Mouse (Mus musculus): ENCODE measurements around the gene Gm26566. TPM values are rescaled to one million over a fixed set of nuclear protein-coding genes. Genes with fewer than 3 reads are reported as not detected.

The Gm26566 gene
- polyA plus RNA-seq, 1 experiment: 1.1 TPM

DNA sequence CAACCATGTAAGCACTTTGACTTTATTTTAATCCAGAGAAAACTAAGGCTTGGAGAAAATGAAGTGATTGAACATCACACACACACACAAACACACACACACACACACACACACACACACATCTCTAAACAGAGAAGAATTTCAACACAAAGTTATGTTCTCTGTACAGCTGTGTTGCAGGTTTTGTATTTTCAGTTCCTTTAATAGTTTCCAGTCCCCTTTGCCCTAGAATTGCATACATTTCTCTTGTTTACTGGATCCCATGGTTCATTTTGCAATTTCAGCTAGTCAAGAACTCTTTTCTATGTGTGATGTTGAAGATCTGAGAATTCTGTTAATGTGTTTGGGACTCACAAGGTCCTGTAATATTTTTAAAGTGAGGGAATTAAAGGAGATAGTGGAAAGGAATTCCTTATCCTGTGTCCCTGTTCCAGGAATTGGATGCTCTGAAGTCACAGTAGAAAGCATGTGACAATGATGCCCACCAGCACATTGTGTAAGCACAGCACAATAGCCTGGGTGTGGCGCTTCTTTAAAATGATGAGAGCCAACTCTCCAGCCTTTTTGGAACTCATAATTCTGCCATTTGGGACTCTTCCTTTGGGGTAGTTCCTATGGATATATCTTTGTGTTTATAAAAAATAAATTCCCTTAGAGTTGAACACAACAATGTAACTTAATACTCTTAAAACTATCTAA is 14.3 kb upstream of the Gm26566 start:
- Histone ChIP-seq H3K27me3 (ENCODE audit: control insufficient read depth, insufficient read depth, low read length) (no peaks in the 10 kb centered on the region), H3K36me3 (ENCODE audit: control insufficient read depth, insufficient read depth, low read length) (no peaks in the 10 kb centered on the region), H3K4me1 (ENCODE audit: control insufficient read depth, insufficient read depth, low read length) (no peaks in the 10 kb centered on the region), H3K4me3 (ENCODE audit: control insufficient read depth, low read depth, low read length) (no peak overlapping the region), H3K27ac (ENCODE audit: control insufficient read depth, insufficient read depth, low read depth, low read length) (no peak overlapping the region)
- TF ChIP-seq CTCF (IDR thresholded peaks at IDR 0.05; ENCODE audit: control insufficient read depth, insufficient read depth, insufficient replicate concordance, low read depth, low read length) (no peak), POLR2A (IDR thresholded peaks at IDR 0.05; ENCODE audit: control insufficient read depth, low read depth, low read length) (no peak)

DNA sequence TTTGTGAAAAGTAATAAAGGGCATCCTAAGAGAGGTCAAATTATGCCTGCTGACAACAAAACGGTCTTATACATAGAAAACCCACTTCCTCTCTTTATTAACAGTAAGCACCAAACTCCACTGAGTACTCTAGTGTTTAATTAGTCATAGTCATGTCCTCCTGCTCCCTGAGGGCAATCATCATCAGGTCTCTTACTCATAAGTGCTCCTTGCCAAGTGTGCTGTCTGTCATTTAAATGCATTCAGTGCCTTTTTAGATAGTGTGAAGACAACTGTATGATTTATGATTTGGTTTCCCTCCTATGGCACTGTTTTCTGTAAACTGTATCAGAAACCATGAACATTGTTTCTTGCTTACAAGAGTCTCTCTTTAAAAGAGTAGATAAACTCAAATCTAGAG is 7.3 kb upstream of the Gm26566 start:
- Histone ChIP-seq H3K27ac (ENCODE audit: control insufficient read depth, insufficient read depth, low read depth, low read length) (no peak overlapping the region), H3K36me3 (ENCODE audit: control insufficient read depth, insufficient read depth, low read length) (no peaks in the 10 kb centered on the region), H3K4me1 (ENCODE audit: control insufficient read depth, insufficient read depth, low read length) (no peaks in the 10 kb centered on the region), H3K27me3 (ENCODE audit: control insufficient read depth, insufficient read depth, low read length) (no peaks in the 10 kb centered on the region), H3K4me3 (ENCODE audit: control insufficient read depth, low read depth, low read length) (no peak overlapping the region)
- TF ChIP-seq CTCF (IDR thresholded peaks at IDR 0.05; ENCODE audit: control insufficient read depth, insufficient read depth, insufficient replicate concordance, low read depth, low read length): no peak
- TF ChIP-seq POLR2A (IDR thresholded peaks at IDR 0.05; ENCODE audit: control insufficient read depth, low read depth, low read length): no peak

GRCm38 (mm10) chr4:88715059-88715458 is 6.5 kb upstream of the Gm26566 start:
- Histone ChIP-seq H3K27me3 (ENCODE audit: control insufficient read depth, insufficient read depth, low read length) (no peaks in the 10 kb centered on the region), H3K4me3 (ENCODE audit: control insufficient read depth, low read depth, low read length) (no peak overlapping the region), H3K4me1 (ENCODE audit: control insufficient read depth, insufficient read depth, low read length) (no peaks in the 10 kb centered on the region), H3K36me3 (ENCODE audit: control insufficient read depth, insufficient read depth, low read length) (no peaks in the 10 kb centered on the region), H3K27ac (ENCODE audit: control insufficient read depth, insufficient read depth, low read depth, low read length) (no peak overlapping the region)
- TF ChIP-seq CTCF (IDR thresholded peaks at IDR 0.05; ENCODE audit: control insufficient read depth, insufficient read depth, insufficient replicate concordance, low read depth, low read length) (no peak), POLR2A (IDR thresholded peaks at IDR 0.05; ENCODE audit: control insufficient read depth, low read depth, low read length) (no peak)

- peaks cover 8% of the 10 kb centered on the region for H3K4me1 ChIP-seq (ENCODE audit: control insufficient read depth, insufficient read depth, low read length)
- TF ChIP-seq CTCF (IDR thresholded peaks at IDR 0.05; ENCODE audit: control insufficient read depth, insufficient read depth, insufficient replicate concordance, low read depth, low read length) (no peak), POLR2A (IDR thresholded peaks at IDR 0.05; ENCODE audit: control insufficient read depth, low read depth, low read length) (no peak)
- H3K4me3 ChIP-seq (ENCODE audit: control insufficient read depth, low read depth, low read length): no peak overlapping the region
- no peaks in the 10 kb centered on the region for H3K27me3 ChIP-seq (ENCODE audit: control insufficient read depth, insufficient read depth, low read length)
- H3K27ac ChIP-seq (ENCODE audit: control insufficient read depth, insufficient read depth, low read depth, low read length): no peak overlapping the region
- peaks cover 1% of the 10 kb centered on the region; the same call in 1 of the 2 replicates for H3K36me3 ChIP-seq (ENCODE audit: control insufficient read depth, insufficient read depth, low read length)
These were observed 2.9 kb upstream of the Gm26566 start for GRCm38 (mm10) chr4:88718715-88719114.

GRCm38 (mm10) chr4:88723497-88724090 is 2.0 kb downstream of the Gm26566 start:
- no peaks in the 10 kb centered on the region for H3K27me3 ChIP-seq (ENCODE audit: control insufficient read depth, insufficient read depth, low read length)
- H3K4me1 ChIP-seq (ENCODE audit: control insufficient read depth, insufficient read depth, low read length): peaks cover 8% of the 10 kb centered on the region
- H3K36me3 ChIP-seq (ENCODE audit: control insufficient read depth, insufficient read depth, low read length): peaks cover 1% of the 10 kb centered on the region; the same call in 1 of the 2 replicates
- H3K4me3 ChIP-seq (ENCODE audit: control insufficient read depth, low read depth, low read length): no peak overlapping the region
- H3K27ac ChIP-seq (ENCODE audit: control insufficient read depth, insufficient read depth, low read depth, low read length): no peak overlapping the region
- no peak for TF ChIP-seq CTCF (IDR thresholded peaks at IDR 0.05; ENCODE audit: control insufficient read depth, insufficient read depth, insufficient replicate concordance, low read depth, low read length)
- no peak for TF ChIP-seq POLR2A (IDR thresholded peaks at IDR 0.05; ENCODE audit: control insufficient read depth, low read depth, low read length)

DNA sequence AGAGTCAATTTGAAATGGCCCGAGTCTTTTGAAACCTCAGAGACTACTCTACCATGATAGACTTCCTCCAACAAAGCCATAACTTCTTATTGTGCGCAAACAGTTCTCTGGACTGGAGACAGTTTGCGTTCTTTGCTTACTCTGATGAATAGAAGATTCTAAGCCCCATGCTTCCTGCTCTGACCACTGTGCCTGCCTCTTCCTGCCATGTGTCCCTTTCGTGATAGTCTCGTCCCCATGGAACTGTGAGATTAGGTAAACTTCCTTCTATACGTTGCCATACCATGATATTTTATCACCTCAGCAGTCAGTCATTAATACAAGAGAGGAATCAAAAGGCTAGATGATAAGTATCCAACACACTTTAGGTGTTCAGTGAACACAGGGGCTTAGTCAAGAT is 5.1 kb downstream of the Gm26566 start:
- Histone ChIP-seq H3K4me3 (ENCODE audit: control insufficient read depth, low read depth, low read length) (no peak overlapping the region), H3K36me3 (ENCODE audit: control insufficient read depth, insufficient read depth, low read length) (no peaks in the 10 kb centered on the region), H3K4me1 (ENCODE audit: control insufficient read depth, insufficient read depth, low read length) (no peaks in the 10 kb centered on the region; the same call in 1 of the 2 replicates), H3K27ac (ENCODE audit: control insufficient read depth, insufficient read depth, low read depth, low read length) (no peak overlapping the region), H3K27me3 (ENCODE audit: control insufficient read depth, insufficient read depth, low read length) (no peaks in the 10 kb centered on the region)
- no peak for TF ChIP-seq CTCF (IDR thresholded peaks at IDR 0.05; ENCODE audit: control insufficient read depth, insufficient read depth, insufficient replicate concordance, low read depth, low read length)
- no peak for TF ChIP-seq POLR2A (IDR thresholded peaks at IDR 0.05; ENCODE audit: control insufficient read depth, low read depth, low read length)

DNA sequence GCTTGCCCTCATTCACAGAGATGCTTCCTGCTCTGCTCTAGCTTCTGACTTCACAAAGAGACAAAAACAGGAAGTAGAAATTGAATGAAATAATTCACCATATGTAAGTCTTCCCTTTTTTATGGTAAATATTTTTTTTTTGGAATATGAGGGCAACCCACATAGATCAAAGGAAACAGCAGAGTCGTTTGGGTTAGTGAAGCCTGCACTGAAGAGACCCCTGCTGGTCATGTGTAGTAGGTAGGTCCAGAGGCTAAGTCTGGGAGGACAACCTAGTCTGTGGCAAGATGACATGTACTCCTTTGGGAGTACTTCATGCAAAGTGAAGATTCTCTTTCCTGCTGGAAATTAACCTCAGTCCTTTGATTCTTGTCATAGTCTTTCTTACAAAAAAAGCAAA is 5.7 kb downstream of the Gm26566 start:
- Histone ChIP-seq H3K4me3 (ENCODE audit: control insufficient read depth, low read depth, low read length) (no peak overlapping the region), H3K27ac (ENCODE audit: control insufficient read depth, insufficient read depth, low read depth, low read length) (no peak overlapping the region), H3K36me3 (ENCODE audit: control insufficient read depth, insufficient read depth, low read length) (no peaks in the 10 kb centered on the region), H3K4me1 (ENCODE audit: control insufficient read depth, insufficient read depth, low read length) (no peaks in the 10 kb centered on the region; the same call in 1 of the 2 replicates), H3K27me3 (ENCODE audit: control insufficient read depth, insufficient read depth, low read length) (no peaks in the 10 kb centered on the region)
- TF ChIP-seq CTCF (IDR thresholded peaks at IDR 0.05; ENCODE audit: control insufficient read depth, insufficient read depth, insufficient replicate concordance, low read depth, low read length) (no peak; the same call in 1 of the 2 replicates), POLR2A (IDR thresholded peaks at IDR 0.05; ENCODE audit: control insufficient read depth, low read depth, low read length) (no peak)
